Mouse (Mus musculus): Measurements from ENCODE around the gene Ankrd63.
"Not testable (repeated sequence)": the region's sequence is repeated elsewhere in the genome, so short reads cannot be mapped to it uniquely, and the experiment has no call there.

The Ankrd63 gene

DNA sequence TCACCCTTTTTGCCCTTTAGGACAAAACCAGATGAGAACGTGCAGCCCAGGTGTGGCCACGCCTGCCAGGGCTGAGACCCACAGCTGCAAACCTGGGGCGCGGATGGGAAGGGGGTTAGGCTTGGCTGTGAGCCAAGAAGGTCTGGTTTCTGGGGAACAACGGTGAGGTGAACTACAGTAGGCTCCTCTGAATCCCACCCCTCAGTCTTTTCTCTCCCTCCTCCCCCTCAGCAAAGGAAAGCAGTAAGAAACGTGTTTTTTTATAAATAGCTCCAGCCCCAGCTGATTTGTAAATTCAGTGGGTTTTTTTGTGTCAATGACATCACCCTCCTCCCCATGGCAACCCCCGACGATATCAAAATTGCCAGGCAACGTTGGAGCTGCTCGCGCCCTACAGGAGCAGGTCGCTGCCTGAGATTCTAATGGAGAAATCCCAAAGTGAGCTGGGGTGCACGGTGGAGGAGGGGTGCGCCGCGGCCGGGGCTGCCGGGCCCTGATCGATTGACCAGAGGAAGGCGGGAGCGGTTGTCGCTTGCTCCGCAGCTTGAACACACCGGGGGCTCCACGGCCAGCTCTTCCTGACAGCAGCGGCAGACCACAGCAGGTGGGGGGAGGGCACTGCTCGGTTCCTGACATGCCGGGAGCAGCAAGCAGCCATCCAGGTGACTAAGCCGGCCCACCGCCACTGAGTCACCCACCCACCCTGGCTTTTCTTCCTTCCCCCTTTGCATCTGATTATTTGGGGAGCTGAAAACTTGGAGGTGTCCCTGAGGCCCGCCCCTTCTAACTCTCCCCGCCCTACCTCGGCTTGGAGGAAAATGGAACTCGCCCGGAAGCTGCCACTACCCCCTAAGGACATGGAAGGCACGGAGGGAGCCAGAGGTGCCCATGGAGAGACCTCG lies 40.6 kb downstream of the Ankrd63 start, which contains the start of gene Pak6:
Gene Pak6, plus strand, starts transcription at position 402 of the 902 bp plus-strand sequence.
- DNase-seq (ENCODE audit: low read depth, low spot score) = no peak

DNA sequence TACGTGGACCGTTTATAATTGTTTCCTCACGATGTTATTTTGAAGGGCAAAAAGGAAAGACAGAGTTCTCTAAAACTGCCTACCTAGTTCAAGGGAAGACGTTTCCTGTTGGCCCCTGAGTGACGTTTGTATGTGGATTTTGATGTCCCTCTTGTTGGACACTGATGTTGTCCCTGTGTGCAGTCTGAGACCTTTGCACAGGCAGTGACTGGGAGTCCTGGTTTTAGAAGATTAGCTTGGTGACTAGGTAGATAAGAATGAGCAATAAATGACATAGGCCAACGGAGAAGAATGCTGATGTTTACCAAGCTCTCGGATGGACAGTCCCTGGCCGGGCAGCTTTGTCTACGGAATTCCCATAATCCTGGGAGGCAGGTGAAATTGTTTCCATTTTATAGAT lies 41.9 kb downstream of the Ankrd63 start:
- no peak for DNase-seq (ENCODE audit: low read depth, low spot score)

DNA sequence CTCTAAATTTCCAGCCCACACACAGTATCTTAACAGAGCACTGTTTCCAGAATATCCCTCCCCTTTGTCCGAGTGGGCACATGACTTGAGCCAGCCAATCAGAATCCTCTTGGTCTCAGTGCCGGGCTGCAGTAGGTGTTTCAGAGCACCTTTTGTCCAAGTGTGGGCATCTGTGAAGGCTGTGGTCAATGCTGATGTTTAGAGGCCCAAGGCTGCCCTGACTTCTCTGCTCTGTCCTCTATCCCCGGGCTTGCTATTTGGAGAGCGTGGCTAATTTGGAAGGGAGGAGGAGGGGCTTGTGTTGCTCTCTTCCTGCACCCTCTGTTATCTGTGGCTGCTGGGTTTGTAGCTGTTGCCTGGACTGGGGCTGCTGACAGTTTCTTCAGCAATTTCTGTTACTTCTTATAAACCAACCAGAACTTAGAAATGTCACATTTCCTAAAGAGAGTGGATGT lies 43.7 kb downstream of the Ankrd63 start:
- DNase-seq (ENCODE audit: low read depth, low spot score) = peak; percentile 55

DNA sequence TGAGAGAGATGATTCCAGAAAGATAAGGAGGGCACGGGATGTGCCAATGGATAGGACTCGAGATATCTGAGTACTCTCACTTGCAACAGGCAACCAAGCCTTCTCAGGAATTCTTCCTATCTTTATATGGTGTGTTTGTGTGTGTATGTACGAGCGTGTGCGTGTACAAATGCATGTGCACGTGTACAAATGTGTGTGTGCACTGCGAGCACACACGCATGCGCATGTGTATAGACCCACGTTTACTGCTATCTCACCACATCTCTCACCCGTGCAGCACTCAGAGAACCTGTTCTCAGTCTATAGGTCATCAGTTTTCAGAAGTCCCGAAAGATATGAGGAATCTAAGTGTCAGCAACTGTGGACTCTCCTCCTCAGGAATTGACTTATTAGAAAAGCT lies 44.3 kb downstream of the Ankrd63 start:
- no peak for DNase-seq (ENCODE audit: low read depth, low spot score)

DNA sequence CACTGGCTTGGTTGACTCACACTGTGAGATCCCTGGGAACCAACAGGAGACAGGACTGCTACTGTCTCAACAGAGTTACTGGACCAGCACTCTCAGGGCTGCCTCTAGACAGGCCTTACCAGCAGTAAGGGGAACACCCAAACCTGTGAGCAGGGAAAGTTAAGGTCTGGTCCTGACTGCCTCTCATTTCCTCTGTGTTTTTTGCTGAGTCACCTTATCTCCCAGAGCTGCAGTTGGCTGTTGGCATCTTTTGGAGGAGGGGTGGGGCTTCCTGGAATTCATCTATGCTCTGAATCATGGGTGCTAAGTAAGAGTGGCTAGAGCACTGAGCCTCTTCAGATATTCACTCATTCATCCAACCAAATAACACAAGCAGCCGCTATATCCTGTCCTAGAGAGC lies 44.7 kb downstream of the Ankrd63 start:
- DNase-seq (ENCODE audit: low read depth, low spot score) = no peak

DNA sequence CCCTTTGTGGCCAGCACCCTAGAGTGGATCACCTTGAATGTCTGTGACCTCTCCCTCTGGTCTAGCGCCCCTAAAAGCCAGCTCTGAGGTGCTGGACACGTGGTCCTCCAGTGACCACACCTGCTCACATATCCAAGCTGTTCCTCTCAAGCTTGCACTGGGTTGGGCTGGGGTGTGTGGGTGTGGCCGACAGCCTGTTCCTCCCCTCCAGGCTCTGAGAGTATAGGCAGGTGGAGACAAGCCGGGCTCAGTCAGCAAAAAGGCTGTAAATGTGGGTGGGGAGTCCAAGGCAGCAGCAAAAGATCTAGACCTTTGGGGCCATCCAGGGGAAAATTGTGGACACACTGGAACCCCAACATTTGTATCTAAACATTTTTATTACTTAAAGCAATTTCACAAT lies 45.3 kb downstream of the Ankrd63 start:
- no peak for DNase-seq (ENCODE audit: low read depth, low spot score)

DNA sequence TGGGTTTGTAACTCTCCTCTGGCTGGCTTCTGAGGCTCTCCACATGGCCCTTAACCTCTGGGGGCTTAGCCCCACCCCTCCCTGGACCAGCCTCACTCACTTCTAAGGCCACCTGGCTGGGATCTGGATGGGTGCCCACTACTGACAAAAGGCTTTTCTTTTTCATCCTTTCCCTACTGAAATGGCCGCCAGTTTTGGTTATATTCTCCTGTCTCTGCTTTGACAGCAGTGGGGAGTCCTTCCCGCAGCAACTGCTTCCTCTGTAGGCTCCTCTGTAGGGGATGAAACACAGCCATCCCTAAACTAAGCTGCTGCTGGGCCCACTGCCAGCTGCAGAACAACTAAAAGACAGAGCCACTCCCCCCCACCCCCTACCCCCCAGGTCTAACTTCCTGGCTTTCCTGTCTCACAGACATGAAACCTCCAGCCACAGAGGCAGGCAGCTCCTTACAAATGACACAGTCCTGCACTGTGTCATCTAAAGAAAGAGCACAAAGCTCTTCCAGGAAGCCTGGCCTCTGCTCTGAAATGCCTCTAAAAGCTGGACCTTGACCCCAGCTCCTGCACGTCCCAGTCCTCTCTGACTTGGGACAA lies 47.0 kb downstream of the Ankrd63 start:
- DNase-seq (ENCODE audit: low read depth, low spot score) = no peak

DNA sequence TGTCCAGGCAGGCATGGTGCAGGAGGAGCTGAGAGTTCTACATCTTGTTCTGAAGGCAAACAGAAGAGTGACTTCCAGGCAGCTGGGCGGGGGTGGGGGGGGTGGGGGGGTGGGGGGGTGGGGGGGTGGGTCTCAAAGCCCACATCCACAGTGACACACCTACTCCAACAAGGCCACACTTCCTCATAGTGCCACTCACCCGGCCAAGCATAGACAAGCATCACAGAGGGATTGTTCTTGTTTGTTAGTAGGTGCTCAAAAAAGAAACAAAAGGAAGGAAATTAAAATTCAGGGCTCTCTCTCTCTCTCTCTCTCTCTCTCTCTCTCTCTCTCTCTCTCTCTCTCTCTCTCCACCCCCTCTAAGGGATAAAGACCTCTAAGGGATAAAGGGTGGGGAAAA lies 53.1 kb downstream of the Ankrd63 start:
- not testable (repeated sequence) for DNase-seq (ENCODE audit: low read depth, low spot score)

Measured in embryo, embryonic 11.5 days (tissue).